Mouse (Mus musculus): ENCODE results near the gene Rnase1. TPM values are rescaled to one million over a fixed set of nuclear protein-coding genes. Genes with fewer than 3 reads are reported as not detected.

Rnase1 gene
- total and polyA plus RNA-seq, 3 experiments: 0.07 TPM; not detected in 2

- no peak for TF ChIP-seq RAD21 (IDR thresholded peaks at IDR 0.05; ENCODE audit: low read depth, low read length)
- peak; percentile 44; the same call in 1 of the 2 replicates for TF ChIP-seq SIN3A (IDR thresholded peaks at IDR 0.05; ENCODE audit: low read length)
- no peak for TF ChIP-seq CHD1 (IDR thresholded peaks at IDR 0.05; ENCODE audit: low read depth, low read length)
- peak; percentile 80 for TF ChIP-seq GATA1 (IDR thresholded peaks at IDR 0.05; ENCODE audit: low read depth, low read length)
- peak; percentile 95; the same call in 1 of the 2 replicates for TF ChIP-seq MEF2A (IDR thresholded peaks at IDR 0.05; ENCODE audit: extremely low read depth, insufficient replicate concordance, low read depth, low read length, poor library complexity, severe bottlenecking)
- no peak for TF ChIP-seq HCFC1 (IDR thresholded peaks at IDR 0.05; ENCODE audit: low read depth, low read length)
- no peak for TF ChIP-seq ZMIZ1 (IDR thresholded peaks at IDR 0.05; ENCODE audit: low read depth, low read length)
Observed at GRCm38 (mm10) chr14:51143937-51144336, 2.6 kb downstream of the Rnase1 start (continued).

GRCm38 (mm10) chr14:51143287-51143686 is 3.3 kb downstream of the Rnase1 start:
- H3K27me3 ChIP-seq (ENCODE audit: control insufficient read depth in 1 of 2, insufficient read depth in 2 of 2, low read length in 2 of 2): no peaks in the 10 kb centered on the region
- H3K9me3 ChIP-seq (replicated peaks; ENCODE audit: insufficient read depth, low read length): no peaks in the 10 kb centered on the region
- H3K27ac ChIP-seq (ENCODE audit: control insufficient read depth, low read depth, low read length): no peak overlapping the region
- TF ChIP-seq CHD2 (IDR thresholded peaks at IDR 0.05; ENCODE audit: low read length) (no peak), NELFE (IDR thresholded peaks at IDR 0.05; ENCODE audit: low read depth, low read length) (no peak)
- peaks cover 0 to 20% of the 10 kb centered on the region in 2 experiments; a peak in 2 of 4 replicates for H3K36me3 ChIP-seq (ENCODE audit: control insufficient read depth in 1 of 2, insufficient read depth in 2 of 2, low read length in 2 of 2)
- no peak for DNase-seq (ENCODE audit: low read depth, low spot score)
- H3K9ac ChIP-seq (ENCODE audit: control insufficient read depth, low read depth, low read length, poor library complexity, severe bottlenecking): no peak overlapping the region
- H3K4me3 ChIP-seq (ENCODE audit: control insufficient read depth in 1 of 2, insufficient read depth in 1 of 2, low read depth in 2 of 2, low read length in 2 of 2): no peak overlapping the region
- peaks cover 7 to 16% of the 10 kb centered on the region in 2 experiments for H3K4me1 ChIP-seq (ENCODE audit: control insufficient read depth in 1 of 2, insufficient read depth in 2 of 2, low read length in 2 of 2)
- no peaks in the 10 kb centered on the region for H3K79me2 ChIP-seq (ENCODE audit: control insufficient read depth, insufficient read depth, low read length, poor library complexity)

- H3K27me3 ChIP-seq (ENCODE audit: control insufficient read depth in 1 of 2, insufficient read depth in 2 of 2, low read length in 2 of 2): no peaks in the 10 kb centered on the region
- DNase-seq (ENCODE audit: low read depth, low spot score): peak; percentile 29
- no peaks in the 10 kb centered on the region for H3K9me3 ChIP-seq (replicated peaks; ENCODE audit: insufficient read depth, low read length)
- H3K4me1 ChIP-seq (ENCODE audit: control insufficient read depth in 1 of 2, insufficient read depth in 2 of 2, low read length in 2 of 2): peaks cover 7 to 16% of the 10 kb centered on the region in 2 experiments
- H3K79me2 ChIP-seq (ENCODE audit: control insufficient read depth, insufficient read depth, low read length, poor library complexity): no peaks in the 10 kb centered on the region
- no peak overlapping the region for H3K4me3 ChIP-seq (ENCODE audit: control insufficient read depth in 1 of 2, insufficient read depth in 1 of 2, low read depth in 2 of 2, low read length in 2 of 2)
- TF ChIP-seq TAL1 (IDR thresholded peaks at IDR 0.05; ENCODE audit: low read length): no peak
- TF ChIP-seq SIN3A (IDR thresholded peaks at IDR 0.05; ENCODE audit: low read length): no peak
- TF ChIP-seq GABPA (IDR thresholded peaks at IDR 0.05; ENCODE audit: low read depth, low read length): no peak
- TF ChIP-seq TCF12 (IDR thresholded peaks at IDR 0.05; ENCODE audit: low read depth, low read length): no peak
- no peak for TF ChIP-seq POLR2AphosphoS5 (IDR thresholded peaks at IDR 0.05; ENCODE audit: borderline replicate concordance, low read depth, low read length)
- TF ChIP-seq ZMIZ1 (IDR thresholded peaks at IDR 0.05; ENCODE audit: low read depth, low read length): no peak
- TF ChIP-seq ELF1 (IDR thresholded peaks at IDR 0.05; ENCODE audit: low read depth, low read length): no peak
- TF ChIP-seq E2F4 (IDR thresholded peaks at IDR 0.05; ENCODE audit: borderline replicate concordance, low read depth, low read length): no peak
- TF ChIP-seq MEF2A (IDR thresholded peaks at IDR 0.05; ENCODE audit: extremely low read depth, insufficient replicate concordance, low read depth, low read length, poor library complexity, severe bottlenecking): no peak
- no peak for TF ChIP-seq MXI1 (IDR thresholded peaks at IDR 0.05; ENCODE audit: low read depth, low read length)
- no peak for TF ChIP-seq ZC3H11A (IDR thresholded peaks at IDR 0.05; ENCODE audit: low read depth, low read length)
- TF ChIP-seq TBP (IDR thresholded peaks at IDR 0.05; ENCODE audit: low read depth, low read length): no peak
- no peak for TF ChIP-seq ZKSCAN1 (IDR thresholded peaks at IDR 0.05; ENCODE audit: low read depth, low read length)
- TF ChIP-seq HCFC1 (IDR thresholded peaks at IDR 0.05; ENCODE audit: low read depth, low read length): no peak
- no peak for TF ChIP-seq CTCF (IDR thresholded peaks at IDR 0.05 in 2 of 3, conservative IDR thresholded peaks at IDR 0.05 in 1 of 3; ENCODE audit: control insufficient read depth in 1 of 3, insufficient read depth in 1 of 3, low read depth in 2 of 3, low read length in 3 of 3, poor library complexity in 1 of 3, severe bottlenecking in 1 of 3)
- TF ChIP-seq USF2 (IDR thresholded peaks at IDR 0.05; ENCODE audit: borderline replicate concordance in 1 of 2, insufficient read depth in 1 of 2, low read depth in 1 of 2, low read length in 2 of 2): no peak
- TF ChIP-seq USF1 (IDR thresholded peaks at IDR 0.05; ENCODE audit: low read depth, low read length): no peak
- TF ChIP-seq BHLHE40 (IDR thresholded peaks at IDR 0.05; ENCODE audit: borderline replicate concordance, low read depth, low read length): no peak
- no peak for TF ChIP-seq CHD1 (IDR thresholded peaks at IDR 0.05; ENCODE audit: low read depth, low read length)
- H3K9ac ChIP-seq (ENCODE audit: control insufficient read depth, low read depth, low read length, poor library complexity, severe bottlenecking): no peak overlapping the region
- H3K27ac ChIP-seq (ENCODE audit: control insufficient read depth, low read depth, low read length): no peak overlapping the region
- H3K36me3 ChIP-seq (ENCODE audit: control insufficient read depth in 1 of 2, insufficient read depth in 2 of 2, low read length in 2 of 2): peaks cover 0 to 20% of the 10 kb centered on the region in 2 experiments; a peak in 2 of 4 replicates
Observed at GRCm38 (mm10) chr14:51142568-51142967, 4.0 kb downstream of the Rnase1 start.

Measured in MEL (cell line).